Mouse (Mus musculus): ENCODE measurements at regions not wholly inside any gene's neighbourhood (a gene's known extent, or its start where the extent isn't known, plus 50 kb on each side); places are given as distances from the start of the nearest gene placed in this dataset.
"Not testable (repeated sequence)": the region's sequence is repeated elsewhere in the genome, so short reads cannot be mapped to it uniquely, and the experiment has no call there.

- not testable (repeated sequence) for TF ChIP-seq CTCF (IDR thresholded peaks at IDR 0.05; ENCODE audit: extremely low read depth, insufficient read depth, insufficient read length, insufficient replicate concordance); POLR2A (IDR thresholded peaks at IDR 0.05; ENCODE audit: low read depth, low read length)
These were observed 65.8 kb upstream of the Tbl1xr1 start for GRCm38 (mm10) chr3:22010700-22010991.

Data from spleen, adult 2 months (tissue).